Mouse (Mus musculus) myocyte (in vitro differentiated cells): ENCODE data around the gene Ppp2r5c.

Experiments used
- MAX ChIP-seq: IDR thresholded peaks from one replicate; pipeline ENCODE4 v1.6.1; 2011; ENCODE audit warnings: low read depth, mild to moderate bottlenecking, control low read depth
- MYOG ChIP-seq, 3 experiments: IDR thresholded peaks; one replicate each; pipeline ENCODE4 v1.6.1; 2011; ENCODE audit warnings: control low read depth in 2 of 3, low read depth in 2 of 3, mild to moderate bottlenecking in 2 of 3; ENCODE audit not compliant: insufficient read length in 2 of 3, control insufficient read depth in 1 of 3, insufficient read depth in 1 of 3
- POLR2A ChIP-seq: IDR thresholded peaks from one replicate; pipeline ENCODE4 v1.6.1; 2011; ENCODE audit warnings: low read depth, mild to moderate bottlenecking, control low read depth, moderate library complexity; ENCODE audit not compliant: insufficient read length
- USF1 ChIP-seq: IDR thresholded peaks from one replicate; pipeline ENCODE4 v1.6.1; 2011; ENCODE audit warnings: low read depth, mild to moderate bottlenecking, control low read depth, moderate library complexity

DNA sequence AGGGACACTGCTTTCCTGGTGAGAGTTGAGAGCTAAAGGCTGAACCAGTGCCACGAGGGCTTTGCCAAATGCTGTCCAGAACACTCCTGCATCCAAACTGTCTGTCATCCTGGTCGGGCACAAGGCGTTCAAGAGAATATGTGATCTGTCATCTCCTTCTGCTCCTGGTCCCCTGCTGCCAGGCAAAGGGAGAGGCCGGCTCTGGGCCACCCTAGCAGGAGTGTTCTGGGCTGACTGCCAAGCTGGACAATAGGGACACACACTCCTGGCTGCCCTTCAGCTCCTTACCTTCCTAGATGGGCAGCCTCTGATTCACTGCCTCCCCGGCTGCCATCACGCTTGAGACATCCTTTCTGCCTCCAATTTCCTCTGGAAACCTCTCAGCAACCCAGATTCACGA, 15.1 kb upstream of the Ppp2r5c start:
- TF ChIP-seq MYOG (IDR thresholded peaks at IDR 0.05; ENCODE audit: control insufficient read depth in 1 of 3, insufficient read depth in 1 of 3, insufficient read length in 2 of 3, low read depth in 2 of 3) = no peak
- TF ChIP-seq POLR2A = no peak
- TF ChIP-seq MAX = no peak
- TF ChIP-seq USF1 = no peak
